Mouse (Mus musculus): ENCODE measurements around the gene Acsl4. TPM values are rescaled to one million over a fixed set of nuclear protein-coding genes. Genes with fewer than 3 reads are reported as not detected.

The Acsl4 gene
- 19.7 and 23.1 TPM in 2 replicates for polyA plus RNA-seq (2016; fragmentation: Nextera tagmentation; extraction: Ambion mirVana)

DNA sequence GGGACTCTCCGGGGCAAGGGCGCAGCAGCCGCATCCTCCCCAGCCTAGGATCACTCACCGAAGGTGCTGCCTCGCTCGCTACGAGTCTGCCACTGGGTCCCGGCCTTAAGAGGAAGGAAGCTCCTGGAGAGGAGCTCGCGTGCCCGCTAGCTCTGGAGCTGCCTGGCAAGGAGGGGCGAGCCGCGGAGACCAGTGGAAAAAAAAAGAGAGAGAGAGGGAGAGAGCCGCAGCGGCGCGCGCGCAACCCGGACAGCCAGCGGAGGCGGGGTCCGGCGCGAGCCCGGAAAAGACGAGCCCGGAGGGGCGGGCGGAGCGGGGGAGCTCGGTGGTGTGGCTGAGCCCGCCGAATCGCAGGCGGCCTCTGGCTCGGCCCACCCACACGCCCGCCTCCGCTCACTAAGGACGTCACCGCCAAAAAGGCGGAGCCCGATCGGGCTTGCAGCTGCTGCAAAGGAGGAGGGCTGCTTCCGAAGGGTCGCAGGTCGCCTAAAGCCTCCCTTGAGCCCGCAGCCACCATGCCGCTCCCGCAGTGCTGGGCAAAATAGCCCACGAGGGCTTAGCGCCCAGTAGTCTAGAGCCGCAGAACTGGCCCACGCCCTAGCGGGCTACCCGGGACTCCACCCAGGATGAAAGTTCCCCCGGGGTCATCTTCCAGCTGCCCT, at the start of gene Acsl4:
TSS of gene Acsl4 (minus strand) at position 289 of the 662 bp plus-strand sequence.
- peak; percentile 99 for ATAC-seq (ENCODE audit: low FRiP score)
- Histone ChIP-seq H3K4me3 (peak within 1 kb of the TSS; percentile 54), H3K4me2 (replicated peaks) (peak within 1 kb of the TSS; percentile 56), H3K9ac (peak within 1 kb of the TSS; percentile 69), H3K4me1 (peaks cover 4% of the 10 kb centered on the region; the same call in 1 of the 2 replicates), H3K9me3 (replicated peaks) (no peaks in the 10 kb centered on the region), H3K27me3 (peaks cover 12% of the 10 kb centered on the region), H3K36me3 (no peaks in the 10 kb centered on the region), H3K27ac (peak within 1 kb of the TSS; percentile 85)
- 16% methylated on average over 59 of the region's 59 CpGs for WGBS

DNA sequence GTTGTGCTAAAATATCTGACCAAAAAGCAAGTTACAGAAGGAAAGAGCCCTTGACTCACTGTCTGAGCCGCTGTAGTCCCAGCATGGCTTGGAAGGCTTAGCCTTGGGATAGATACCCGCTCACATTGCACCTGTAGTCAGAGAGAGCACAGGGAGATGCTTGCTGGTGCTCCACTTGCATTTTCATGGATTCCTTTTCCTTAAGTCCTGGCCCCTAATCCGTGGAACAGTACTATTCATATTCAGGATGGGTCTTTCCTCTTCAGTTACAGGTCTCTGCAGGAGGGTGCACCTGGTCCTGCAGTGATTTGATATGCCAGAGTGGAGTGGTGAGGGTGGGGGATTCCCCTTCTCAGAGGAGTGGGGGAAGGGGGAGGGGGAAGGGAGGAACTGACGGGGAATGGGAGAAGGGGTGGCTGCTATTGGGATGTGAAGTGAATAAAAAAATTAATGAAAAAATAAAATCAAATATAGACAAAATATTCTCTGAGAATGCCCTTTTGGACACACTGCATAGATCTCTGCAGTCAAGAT, 47.7 kb upstream of the Acsl4 start:
- no peak overlapping the region for H3K27ac ChIP-seq
- no peak overlapping the region for H3K9ac ChIP-seq
- H3K27me3 ChIP-seq = peaks cover 3% of the 10 kb centered on the region
- no peak overlapping the region for H3K4me2 ChIP-seq (replicated peaks)
- WGBS = 38% methylated on average over 4 of the region's 4 CpGs
- no peaks in the 10 kb centered on the region for H3K4me1 ChIP-seq
- H3K4me3 ChIP-seq = no peak overlapping the region
- no peaks in the 10 kb centered on the region for H3K36me3 ChIP-seq
- no peak for ATAC-seq (ENCODE audit: low FRiP score)
- H3K9me3 ChIP-seq (replicated peaks) = no peaks in the 10 kb centered on the region

DNA sequence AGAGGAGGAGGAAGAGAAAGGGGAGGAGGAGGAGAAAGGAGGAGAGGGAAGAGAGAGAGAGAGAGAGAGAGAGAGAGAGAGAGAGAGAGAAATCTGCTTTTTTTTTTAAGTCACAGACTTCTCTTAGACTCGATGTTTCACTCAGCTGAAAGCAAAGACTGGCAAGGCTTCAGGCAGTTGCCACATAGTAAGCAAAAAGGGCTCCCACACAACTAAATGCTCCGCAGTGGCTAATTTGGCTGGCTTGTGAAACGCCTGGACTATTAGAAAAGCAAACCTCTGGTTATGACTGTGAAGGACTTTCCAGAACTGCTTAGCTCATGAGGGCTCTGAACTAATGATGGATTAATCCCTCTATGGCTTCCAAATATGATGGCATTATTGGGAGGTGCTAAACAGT, 42.5 kb upstream of the Acsl4 start:
- Histone ChIP-seq H3K27ac (no peak overlapping the region), H3K4me1 (no peaks in the 10 kb centered on the region), H3K4me2 (replicated peaks) (no peak overlapping the region), H3K36me3 (no peaks in the 10 kb centered on the region), H3K4me3 (no peak overlapping the region), H3K9ac (no peak overlapping the region), H3K9me3 (replicated peaks) (no peaks in the 10 kb centered on the region), H3K27me3 (peaks cover 8% of the 10 kb centered on the region; the same call in 1 of the 2 replicates)
- WGBS = 73% methylated on average over 3 of the region's 3 CpGs
- ATAC-seq (ENCODE audit: low FRiP score) = no peak

DNA sequence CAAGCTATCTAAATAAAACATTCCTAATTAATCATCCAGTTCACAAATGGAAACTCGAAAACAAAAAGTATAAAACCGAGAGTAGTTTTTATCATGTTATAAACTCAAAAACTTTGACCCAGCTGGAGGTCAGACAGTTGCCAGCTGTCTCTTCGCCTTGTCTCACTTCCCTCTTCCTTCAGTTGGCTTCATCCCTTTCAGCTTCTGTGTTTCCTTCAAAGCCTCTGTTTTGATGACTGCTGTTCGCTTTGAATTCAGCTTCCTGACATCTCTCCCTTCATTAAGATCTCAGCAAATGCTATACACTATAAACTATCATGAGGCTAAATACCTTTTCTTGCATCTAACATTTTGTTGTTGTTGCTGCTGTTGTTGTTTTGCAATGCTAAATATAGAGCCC, 36.8 kb upstream of the Acsl4 start:
- no peak overlapping the region for H3K27ac ChIP-seq
- H3K9ac ChIP-seq = no peak overlapping the region
- H3K4me1 ChIP-seq = no peaks in the 10 kb centered on the region
- no peak overlapping the region for H3K4me2 ChIP-seq (replicated peaks)
- no peaks in the 10 kb centered on the region for H3K9me3 ChIP-seq (replicated peaks)
- 62% methylated on average over 4 of the region's 4 CpGs for WGBS
- no peaks in the 10 kb centered on the region for H3K36me3 ChIP-seq
- no peaks in the 10 kb centered on the region; the same call in 1 of the 2 replicates for H3K27me3 ChIP-seq
- H3K4me3 ChIP-seq = no peak overlapping the region
- no peak for ATAC-seq (ENCODE audit: low FRiP score)

DNA sequence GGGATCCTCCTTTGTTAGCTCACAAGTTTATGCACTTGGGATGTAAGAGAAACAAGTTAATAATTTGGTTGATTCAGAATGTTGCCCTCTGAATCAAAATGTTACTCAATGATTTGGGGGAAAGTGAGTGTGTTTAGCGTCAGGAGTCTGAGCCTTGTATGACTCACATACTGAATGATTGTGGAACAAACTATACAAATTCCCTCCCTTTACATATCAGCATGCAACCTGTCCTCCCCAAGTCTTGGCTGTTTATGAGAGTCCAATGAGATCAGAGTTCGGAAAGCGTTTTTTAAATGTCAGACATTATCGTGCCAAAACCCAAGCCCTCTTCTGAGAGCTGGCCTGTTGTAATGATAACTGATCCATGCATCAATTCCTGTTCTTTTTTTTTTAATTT, 36.3 kb upstream of the Acsl4 start:
- WGBS = 89% methylated on average over 4 of the region's 4 CpGs
- no peak overlapping the region for H3K4me2 ChIP-seq (replicated peaks)
- no peak overlapping the region for H3K9ac ChIP-seq
- H3K36me3 ChIP-seq = no peaks in the 10 kb centered on the region
- no peaks in the 10 kb centered on the region for H3K4me1 ChIP-seq
- ATAC-seq (ENCODE audit: low FRiP score) = no peak
- no peaks in the 10 kb centered on the region for H3K9me3 ChIP-seq (replicated peaks)
- no peaks in the 10 kb centered on the region; the same call in 1 of the 2 replicates for H3K27me3 ChIP-seq
- no peak overlapping the region for H3K27ac ChIP-seq
- H3K4me3 ChIP-seq = no peak overlapping the region

DNA sequence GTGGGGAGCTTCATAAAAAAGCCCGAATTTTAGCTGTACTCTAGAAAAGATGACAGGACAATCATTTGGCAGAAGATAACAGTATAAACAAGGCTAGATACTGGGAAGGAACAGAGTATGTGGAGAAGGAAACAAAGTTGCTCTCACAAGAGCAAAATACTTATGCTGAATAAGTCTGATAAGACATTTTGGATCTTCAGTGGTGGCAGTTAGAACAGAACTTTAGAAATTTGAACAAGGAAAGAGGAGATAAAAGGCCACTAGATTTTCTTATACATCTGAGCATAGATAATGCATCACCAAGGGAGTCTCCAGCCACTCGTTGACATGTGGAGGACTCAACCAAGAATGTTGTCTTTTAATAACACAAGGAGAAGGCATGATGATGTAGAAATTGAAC, 23.5 kb upstream of the Acsl4 start:
- no peaks in the 10 kb centered on the region for H3K4me1 ChIP-seq
- H3K27ac ChIP-seq = no peak overlapping the region
- H3K4me3 ChIP-seq = no peak overlapping the region
- no peaks in the 10 kb centered on the region for H3K36me3 ChIP-seq
- 80% methylated on average over 2 of the region's 2 CpGs for WGBS
- H3K27me3 ChIP-seq = peaks cover 7% of the 10 kb centered on the region; the same call in 1 of the 2 replicates
- H3K9me3 ChIP-seq (replicated peaks) = no peaks in the 10 kb centered on the region
- no peak overlapping the region for H3K4me2 ChIP-seq (replicated peaks)
- H3K9ac ChIP-seq = no peak overlapping the region
- no peak for ATAC-seq (ENCODE audit: low FRiP score)

DNA sequence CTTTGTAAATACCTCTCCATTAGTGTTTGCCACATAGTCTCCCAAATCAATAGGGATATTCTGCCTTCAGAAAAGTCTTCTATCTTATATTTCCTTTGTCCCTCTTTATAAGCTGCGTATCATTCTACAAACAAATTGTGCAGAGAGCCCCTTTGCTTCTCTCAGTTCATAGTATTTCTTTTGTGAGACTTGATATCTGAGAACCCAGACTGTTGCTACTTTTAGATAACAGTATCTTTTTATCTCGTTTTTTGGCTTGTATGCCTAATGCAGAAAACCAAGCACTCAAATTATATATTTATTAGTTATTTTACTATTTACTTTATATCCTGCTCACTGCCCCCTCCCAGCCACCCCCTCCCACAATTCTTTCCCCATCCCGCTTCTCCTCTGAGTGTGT, 19.7 kb upstream of the Acsl4 start:
- ATAC-seq (ENCODE audit: low FRiP score) = no peak
- no peak overlapping the region for H3K9ac ChIP-seq
- H3K27ac ChIP-seq = no peak overlapping the region
- H3K9me3 ChIP-seq (replicated peaks) = no peaks in the 10 kb centered on the region
- no peak overlapping the region for H3K4me3 ChIP-seq
- 84% methylated on average over 3 of the region's 3 CpGs for WGBS
- H3K27me3 ChIP-seq = peaks cover 7% of the 10 kb centered on the region; the same call in 1 of the 2 replicates
- H3K36me3 ChIP-seq = no peaks in the 10 kb centered on the region
- no peak overlapping the region for H3K4me2 ChIP-seq (replicated peaks)
- H3K4me1 ChIP-seq = no peaks in the 10 kb centered on the region

DNA sequence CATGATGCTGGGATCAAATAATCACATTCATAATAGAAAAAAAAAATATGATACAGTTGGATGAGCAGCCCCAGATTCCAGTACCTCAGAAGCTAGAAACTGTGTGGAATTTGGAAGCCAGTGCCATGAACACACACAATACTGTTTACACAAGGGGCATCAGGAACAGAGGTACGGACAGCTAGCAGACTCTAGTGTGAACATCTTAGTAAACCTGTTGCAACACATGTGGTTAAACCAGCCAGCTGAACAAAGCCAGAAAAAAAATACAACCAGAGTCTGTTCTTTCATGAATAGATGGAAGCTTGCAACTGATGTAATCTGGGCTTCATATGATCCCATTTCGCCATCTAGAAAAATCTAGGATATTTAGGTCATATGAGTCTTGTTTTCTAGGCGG, 19.0 kb upstream of the Acsl4 start:
- WGBS = 88% methylated on average over 3 of the region's 3 CpGs
- H3K9me3 ChIP-seq (replicated peaks) = no peaks in the 10 kb centered on the region
- H3K4me2 ChIP-seq (replicated peaks) = no peak overlapping the region
- ATAC-seq (ENCODE audit: low FRiP score) = no peak
- no peak overlapping the region for H3K4me3 ChIP-seq
- H3K4me1 ChIP-seq = no peaks in the 10 kb centered on the region
- no peak overlapping the region for H3K9ac ChIP-seq
- H3K36me3 ChIP-seq = no peaks in the 10 kb centered on the region
- no peak overlapping the region for H3K27ac ChIP-seq
- H3K27me3 ChIP-seq = peaks cover 7% of the 10 kb centered on the region; the same call in 1 of the 2 replicates

DNA sequence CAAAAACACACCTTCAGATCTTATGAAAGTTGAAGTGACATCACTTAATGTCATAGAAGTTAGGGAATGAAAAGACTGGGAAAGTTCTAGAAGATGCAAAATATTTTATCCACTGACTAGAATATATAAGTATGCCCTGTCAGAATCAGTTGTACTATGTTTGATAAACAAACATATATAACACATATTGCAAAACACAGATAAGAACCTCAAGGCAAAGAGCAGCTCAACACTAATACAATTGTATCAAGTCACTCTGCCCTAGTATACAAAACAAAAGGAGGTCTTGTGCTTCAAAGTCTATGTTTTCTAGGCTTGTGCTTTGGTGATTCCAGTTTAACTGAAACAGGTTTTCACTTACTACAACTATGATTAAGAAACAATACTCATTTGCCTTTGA, 12.8 kb upstream of the Acsl4 start:
- Histone ChIP-seq H3K4me2 (replicated peaks) (no peak overlapping the region), H3K4me1 (no peaks in the 10 kb centered on the region), H3K9ac (no peak overlapping the region), H3K9me3 (replicated peaks) (no peaks in the 10 kb centered on the region), H3K36me3 (no peaks in the 10 kb centered on the region), H3K4me3 (no peak overlapping the region), H3K27me3 (no peaks in the 10 kb centered on the region), H3K27ac (no peak overlapping the region)
- ATAC-seq (ENCODE audit: low FRiP score) = no peak

DNA sequence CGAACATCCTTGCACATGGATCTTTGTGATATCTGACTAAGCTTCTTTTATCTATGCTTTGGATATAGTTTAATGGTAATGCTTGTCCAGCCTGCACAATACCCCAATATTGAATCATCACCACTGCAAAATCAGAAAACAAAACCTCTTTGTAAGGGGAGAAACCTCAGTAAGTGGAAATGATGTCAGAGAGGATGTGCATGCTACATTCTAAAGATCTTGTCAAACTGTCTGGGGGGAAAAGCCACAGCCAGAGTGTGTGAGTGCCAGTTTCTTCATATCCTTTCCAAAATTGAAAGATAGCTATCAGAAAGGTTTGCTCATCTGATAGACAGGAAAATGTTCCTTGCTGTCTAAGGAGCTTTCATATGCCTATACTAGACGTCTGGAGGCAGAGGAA, 8.3 kb upstream of the Acsl4 start:
- no peaks in the 10 kb centered on the region for H3K4me1 ChIP-seq
- WGBS = 74% methylated on average over 2 of the region's 2 CpGs

DNA sequence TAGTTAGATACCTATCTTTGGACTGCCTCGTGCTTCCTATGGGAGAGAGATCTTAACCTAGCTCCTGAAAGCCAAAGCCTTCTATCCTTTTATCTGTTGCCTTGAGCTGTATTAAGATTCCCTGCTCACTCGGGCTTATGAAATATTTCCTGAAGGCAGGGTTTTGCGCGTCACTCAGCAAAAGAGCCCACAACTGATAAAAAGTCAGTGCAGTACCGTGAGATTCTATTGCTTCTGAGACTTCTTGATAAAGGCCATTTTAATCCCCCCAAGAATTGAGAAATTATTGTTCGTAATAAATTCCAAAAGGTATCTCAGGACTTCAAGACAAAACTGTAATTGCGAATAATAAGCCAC, 552 bp upstream of the Acsl4 start:
- ATAC-seq (ENCODE audit: low FRiP score) = no peak
- Histone ChIP-seq H3K4me3 (peak overlapping the region; percentile 54), H3K9ac (peak overlapping the region; percentile 61), H3K4me2 (replicated peaks) (peak overlapping the region; percentile 56), H3K9me3 (replicated peaks) (no peaks in the 10 kb centered on the region), H3K36me3 (no peaks in the 10 kb centered on the region), H3K4me1 (peaks cover 4% of the 10 kb centered on the region; the same call in 1 of the 2 replicates), H3K27ac (peak overlapping the region; percentile 85), H3K27me3 (peaks cover 12% of the 10 kb centered on the region)
- 37% methylated on average over 7 of the region's 7 CpGs for WGBS

More for the DNA sequence above, 8.3 kb upstream of the Acsl4 start:
- Histone ChIP-seq H3K27ac (no peak overlapping the region), H3K4me2 (replicated peaks) (no peak overlapping the region), H3K27me3 (peaks cover 2% of the 10 kb centered on the region; the same call in 1 of the 2 replicates), H3K9ac (no peak overlapping the region), H3K9me3 (replicated peaks) (no peaks in the 10 kb centered on the region), H3K36me3 (no peaks in the 10 kb centered on the region), H3K4me3 (no peak overlapping the region)
- no peak for ATAC-seq (ENCODE audit: low FRiP score)

DNA sequence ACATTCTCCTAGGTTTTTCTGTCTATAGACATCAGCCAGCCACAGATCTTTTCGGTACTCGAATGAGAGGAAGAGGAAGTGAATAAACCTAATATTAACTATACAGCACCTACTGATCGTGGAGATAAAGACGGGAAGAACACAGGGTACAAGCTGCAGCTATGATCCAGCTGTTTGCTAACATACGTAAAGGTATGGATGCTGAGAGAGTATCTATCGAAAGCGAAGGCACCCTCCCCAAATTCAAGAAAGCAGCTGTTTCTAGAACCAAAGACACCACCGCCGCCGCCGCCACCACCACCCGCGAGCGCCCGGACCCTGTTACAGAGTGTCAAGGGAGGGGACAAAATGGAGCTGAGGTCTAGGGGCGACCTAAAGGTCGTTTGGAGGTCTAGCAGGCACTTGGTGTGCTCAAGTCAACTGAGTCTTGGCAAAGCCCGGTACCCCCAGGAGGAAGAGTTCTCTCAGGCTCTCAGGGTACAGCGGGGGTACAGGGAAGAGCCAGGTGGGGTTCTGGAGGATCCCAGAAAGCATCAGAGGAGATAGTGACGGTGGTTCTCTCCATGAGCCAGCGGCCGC, 665 bp downstream of the Acsl4 start:
- no peaks in the 10 kb centered on the region for H3K36me3 ChIP-seq
- H3K27me3 ChIP-seq = peaks cover 12% of the 10 kb centered on the region
- H3K4me2 ChIP-seq (replicated peaks) = peak overlapping the region; percentile 56
- H3K9ac ChIP-seq = peak overlapping the region; percentile 69
- peak overlapping the region; percentile 85 for H3K27ac ChIP-seq
- peaks cover 4% of the 10 kb centered on the region; the same call in 1 of the 2 replicates for H3K4me1 ChIP-seq
- ATAC-seq (ENCODE audit: low FRiP score) = peak; percentile 57; the same call in 1 of the 2 replicates
- H3K9me3 ChIP-seq (replicated peaks) = no peaks in the 10 kb centered on the region
- WGBS = 14% methylated on average over 22 of the region's 22 CpGs
- peak overlapping the region; percentile 54 for H3K4me3 ChIP-seq
